Mouse (Mus musculus): ENCODE results near the gene Tcirg1.
A peak's percentile ranks its signal among the peaks of the same experiment; 100 is the strongest.

Gene Tcirg1

GRCm38 (mm10) chr19:3927989-3928388 lies 21.1 kb upstream of the Tcirg1 start:
- no peak for DNase-seq (ENCODE audit: low read depth, low spot score)

- no peak for DNase-seq (ENCODE audit: low read depth, low spot score)
Observed at GRCm38 (mm10) chr19:3926685-3927084, 19.8 kb upstream of the Tcirg1 start.

- no peak for DNase-seq (ENCODE audit: low read depth, low spot score)
Observed at GRCm38 (mm10) chr19:3926279-3926678, 19.3 kb upstream of the Tcirg1 start.

- no peak for DNase-seq (ENCODE audit: low read depth, low spot score)
Observed at GRCm38 (mm10) chr19:3925859-3926258, 18.9 kb upstream of the Tcirg1 start.

GRCm38 (mm10) chr19:3924868-3925267 lies 17.9 kb upstream of the Tcirg1 start:
- DNase-seq (ENCODE audit: low read depth, low spot score): no peak

- no peak for DNase-seq (ENCODE audit: low read depth, low spot score)
Observed at GRCm38 (mm10) chr19:3924190-3924589, 17.3 kb upstream of the Tcirg1 start.

- DNase-seq (ENCODE audit: low read depth, low spot score): peak; percentile 37
Observed at GRCm38 (mm10) chr19:3923586-3923985, 16.7 kb upstream of the Tcirg1 start.

DNA sequence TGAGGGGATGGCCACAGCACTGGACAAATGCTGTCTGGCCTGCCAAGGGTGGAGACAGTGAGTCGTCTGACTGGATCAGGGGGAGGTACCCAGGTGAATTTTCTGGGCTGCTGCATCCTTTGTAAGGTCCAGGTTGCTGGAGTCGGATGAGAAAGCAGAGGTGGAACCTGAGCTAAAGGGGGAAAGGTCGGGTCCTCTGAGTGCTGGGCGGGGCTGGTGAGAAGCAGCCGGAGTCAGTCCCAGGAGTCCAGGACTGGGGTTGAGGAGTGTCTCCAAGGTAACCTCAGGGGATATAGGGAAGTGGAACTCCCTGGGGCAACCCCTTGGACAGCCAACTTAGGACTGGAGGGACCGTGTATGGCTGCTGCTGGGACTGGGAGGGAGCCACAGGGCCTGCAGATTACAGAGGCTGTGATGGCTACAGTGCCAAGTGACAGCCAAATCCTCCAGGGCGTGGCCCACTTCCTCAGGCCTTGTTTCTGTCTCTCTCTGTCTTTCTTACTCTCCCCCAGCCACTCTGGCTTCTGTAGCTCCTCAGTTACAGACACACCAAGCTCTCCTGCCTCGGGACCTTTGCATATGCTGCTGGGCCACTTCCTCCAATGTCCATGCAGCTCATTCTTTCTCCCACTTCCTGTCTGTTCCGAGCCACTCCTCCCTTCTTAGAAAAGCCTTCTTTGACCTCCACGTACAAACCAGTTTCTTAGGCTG lies 15.9 kb upstream of the Tcirg1 start:
- no peak for DNase-seq (ENCODE audit: low read depth, low spot score)

- no peak for DNase-seq (ENCODE audit: low read depth, low spot score)
Observed at GRCm38 (mm10) chr19:3919928-3920327, 13.0 kb upstream of the Tcirg1 start.

DNA sequence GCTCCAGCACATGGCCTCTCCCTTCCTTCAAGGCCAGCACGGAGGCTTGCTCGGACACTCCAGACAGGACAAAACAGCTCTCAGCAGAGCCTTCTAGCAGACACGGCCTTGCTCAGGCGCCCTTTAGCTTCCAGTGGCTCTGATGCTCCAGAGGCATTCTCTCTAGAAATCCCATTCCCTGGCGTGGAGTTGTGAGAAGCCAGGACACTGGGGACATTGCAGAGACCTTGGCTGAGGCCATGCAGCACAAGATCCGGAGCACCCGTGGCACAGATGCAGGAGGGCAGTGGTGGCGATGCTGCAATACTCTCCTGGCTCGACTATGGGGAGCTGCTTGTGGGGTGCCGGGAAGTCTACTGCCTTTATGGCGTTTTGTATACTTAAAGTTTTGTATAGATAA lies 9.8 kb upstream of the Tcirg1 start:
- no peak for DNase-seq (ENCODE audit: low read depth, low spot score)

DNA sequence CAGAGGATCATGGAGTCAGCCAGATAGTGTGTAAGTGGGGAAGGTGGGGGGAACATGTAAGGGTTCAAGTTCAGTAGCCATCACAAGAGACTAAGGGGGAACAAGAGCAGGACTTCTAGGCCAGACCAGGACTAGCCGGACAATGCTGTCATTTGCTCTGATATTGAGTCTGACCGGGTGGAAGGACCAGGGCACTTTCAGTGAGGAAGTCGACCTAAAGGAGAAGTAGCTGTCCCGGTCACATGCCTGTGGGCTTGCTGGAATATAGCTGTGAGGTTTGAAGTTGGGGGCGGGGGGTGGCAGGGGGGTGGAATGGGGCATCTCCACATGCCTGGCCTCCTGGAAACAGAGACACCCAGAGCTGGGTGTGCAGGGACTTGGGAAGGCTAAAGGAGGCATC lies 7.6 kb upstream of the Tcirg1 start:
- no peak for DNase-seq (ENCODE audit: low read depth, low spot score)

DNA sequence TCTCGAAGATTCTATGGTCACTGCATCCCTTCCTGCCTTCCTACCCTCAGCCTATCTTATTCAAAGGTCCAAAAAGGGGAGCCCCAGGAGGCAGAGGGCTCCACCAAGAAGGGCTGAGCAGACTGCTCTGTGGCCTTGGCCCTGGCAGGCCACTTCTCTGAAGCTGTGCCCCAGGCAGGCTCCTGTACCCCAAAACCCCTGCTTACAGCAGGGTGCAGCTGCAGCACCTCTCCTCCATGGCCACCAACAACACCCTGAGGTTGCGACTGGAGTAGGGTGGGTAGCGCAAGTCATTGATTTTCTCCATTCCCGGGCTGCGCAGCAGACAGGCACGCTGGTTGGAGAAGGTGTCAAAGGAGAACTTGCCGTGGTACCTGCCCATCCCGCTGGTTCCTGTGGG lies 6.8 kb upstream of the Tcirg1 start:
- no peak for DNase-seq (ENCODE audit: low read depth, low spot score)

- DNase-seq (ENCODE audit: low read depth, low spot score): peak; percentile 98
Observed at GRCm38 (mm10) chr19:3912337-3913204, 5.6 kb upstream of the Tcirg1 start, which contains the start of gene Ndufs8. TSS of gene Ndufs8 (minus strand) at chr19:3912774.

DNA sequence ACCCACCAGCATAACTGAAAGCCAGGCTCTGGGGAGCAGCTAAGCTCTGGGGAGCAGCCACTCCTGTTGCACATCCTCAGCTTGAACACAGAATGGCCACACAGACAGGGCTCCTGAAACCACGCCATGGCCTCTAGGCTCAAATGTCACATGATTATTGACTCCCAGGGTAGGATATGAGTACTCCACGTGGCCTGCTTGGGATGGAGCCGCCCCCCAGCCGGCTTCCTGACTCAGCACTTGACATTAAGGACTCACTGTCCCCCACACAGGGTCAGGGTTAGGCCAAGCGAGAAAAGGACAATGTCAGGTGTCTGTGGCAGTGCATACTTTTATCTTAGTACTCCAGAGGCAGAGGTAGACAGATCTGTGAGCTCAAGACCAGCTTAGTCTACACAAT lies 3.3 kb upstream of the Tcirg1 start:
- DNase-seq (ENCODE audit: low read depth, low spot score): no peak

GRCm38 (mm10) chr19:3907876-3908660 lies 1.1 kb upstream of the Tcirg1 start:
- no peak for DNase-seq (ENCODE audit: low read depth, low spot score)

GRCm38 (mm10) chr19:3906326-3906725 lies 607 bp downstream of the Tcirg1 start:
- DNase-seq (ENCODE audit: low read depth, low spot score): no peak

GRCm38 (mm10) chr19:3905261-3905969 lies 1.5 kb downstream of the Tcirg1 start:
- DNase-seq (ENCODE audit: low read depth, low spot score): no peak

- DNase-seq (ENCODE audit: low read depth, low spot score): no peak
Observed at GRCm38 (mm10) chr19:3904363-3904675, 2.6 kb downstream of the Tcirg1 start.

- no peak for DNase-seq (ENCODE audit: low read depth, low spot score)
Observed at GRCm38 (mm10) chr19:3903648-3904362, 3.1 kb downstream of the Tcirg1 start.

GRCm38 (mm10) chr19:3902966-3903365 lies 4.0 kb downstream of the Tcirg1 start:
- no peak for DNase-seq (ENCODE audit: low read depth, low spot score)

- DNase-seq (ENCODE audit: low read depth, low spot score): no peak
Observed at GRCm38 (mm10) chr19:3899618-3900017, 7.3 kb downstream of the Tcirg1 start.

All from mesoderm, embryonic 11.5 days (tissue).